ENCODE assay signal across 8 mouse cellular contexts in the genomic region with DNA sequence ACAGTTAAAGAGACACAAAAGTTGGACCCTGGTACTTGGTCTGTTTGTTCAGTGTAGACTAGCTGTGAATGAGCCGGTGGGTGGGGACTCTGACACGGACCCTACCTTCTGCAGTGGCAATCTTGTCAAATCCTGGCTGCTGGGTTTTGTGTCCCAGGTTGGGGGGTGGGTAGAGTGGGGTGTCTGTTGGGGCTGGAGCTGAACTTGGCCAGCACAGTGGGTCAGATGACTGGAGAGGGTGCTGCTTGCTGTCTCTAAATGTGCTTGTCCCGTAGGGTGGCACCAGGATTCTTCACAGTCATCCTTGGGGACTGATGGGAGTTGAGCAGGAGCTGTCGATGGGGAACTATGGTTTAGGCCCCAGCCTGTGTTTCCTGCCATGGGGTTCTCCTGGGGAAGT. TPM values are rescaled to one million over a fixed set of nuclear protein-coding genes. Genes with fewer than 3 reads are reported as not detected.
DNase-seq lines count a peak whose midpoint lies in the region; ATAC-seq and TF ChIP-seq lines count a peak whose summit lies in the region.

No protein-coding gene starts in this region.

- peaks cover 59% of the 10 kb centered on the region for H3K36me3 ChIP-seq in heart, embryonic 10.5 days
- peaks cover 40% of the 10 kb centered on the region for H3K36me3 ChIP-seq in thymus, adult 2 months (ENCODE audit: control insufficient read depth, insufficient read depth, low read length)
- peaks cover 14% of the 10 kb centered on the region for H3K36me3 ChIP-seq in limb, embryonic 14.5 days (ENCODE audit: control insufficient read depth, insufficient read depth, low read length)

- no peak for TF ChIP-seq CTCF in thymus, adult 2 months (IDR thresholded peaks at IDR 0.05; ENCODE audit: borderline replicate concordance, control insufficient read depth, extremely low read depth, insufficient read depth, low read length, poor library complexity)

- H3K4me1 ChIP-seq in heart, embryonic 10.5 days: peaks cover 81% of the 10 kb centered on the region
- peaks cover 80% of the 10 kb centered on the region for H3K4me1 ChIP-seq in thymus, adult 2 months (replicated peaks; ENCODE audit: control insufficient read depth, insufficient read depth, low read length)
- H3K4me1 ChIP-seq in limb, embryonic 14.5 days (ENCODE audit: control insufficient read depth, insufficient read depth, low read length): peaks cover 34% of the 10 kb centered on the region

- no peak for TF ChIP-seq POLR2A in thymus, adult 2 months (IDR thresholded peaks at IDR 0.05; ENCODE audit: control insufficient read depth, extremely low read depth, insufficient read depth, low read length, poor library complexity)
- TF ChIP-seq POLR2A in limb, embryonic 14.5 days (IDR thresholded peaks at IDR 0.05; ENCODE audit: borderline replicate concordance, extremely low read depth, insufficient read depth, insufficient read length): no peak

- peak overlapping the region; percentile 91 for H3K4me3 ChIP-seq in heart, embryonic 10.5 days
- H3K4me3 ChIP-seq in thymus, adult 2 months (ENCODE audit: control insufficient read depth, insufficient read depth, low read length): peak overlapping the region; percentile 29
- no peak overlapping the region for H3K4me3 ChIP-seq in limb, embryonic 14.5 days (replicated peaks; ENCODE audit: low read length)

- H3K4me2 ChIP-seq in limb, embryonic 14.5 days (replicated peaks; ENCODE audit: low read depth, low read length, severe bottlenecking): peak overlapping the region; percentile 88

- no peak for ATAC-seq in limb, embryonic 14.5 days (ENCODE audit: low FRiP score, low read depth)
- ATAC-seq in erythroid progenitor cell, adult 5-6 weeks (replicated peaks; ENCODE audit: low FRiP score, poor library complexity, severe bottlenecking): no peak

- intact Hi-C loops in gastrocnemius, postnatal 36 days (cut with DNase I): loop anchor here (1.0 kb wide), 1 partner anchor 57 kb away; no protein-coding TSS in a partner anchor

- peak overlapping the region; percentile 67; the same call in 1 of the 2 replicates for H3K27ac ChIP-seq in heart, embryonic 10.5 days
- H3K27ac ChIP-seq in thymus, adult 2 months (ENCODE audit: control insufficient read depth, insufficient read depth, low read length): no peak overlapping the region
- H3K27ac ChIP-seq in limb, embryonic 14.5 days (replicated peaks; ENCODE audit: low read depth, low read length): no peak overlapping the region

- H3K9me3 ChIP-seq in heart, embryonic 10.5 days: no peaks in the 10 kb centered on the region
- H3K9me3 ChIP-seq in limb, embryonic 14.5 days (ENCODE audit: control insufficient read depth, low read length): no peaks in the 10 kb centered on the region

- peaks cover 9% of the 10 kb centered on the region for H3K27me3 ChIP-seq in heart, embryonic 10.5 days (ENCODE audit: insufficient read depth, poor library complexity, severe bottlenecking)
- no peaks in the 10 kb centered on the region for H3K27me3 ChIP-seq in thymus, adult 2 months (ENCODE audit: control insufficient read depth, insufficient read depth, low read length)
- H3K27me3 ChIP-seq in limb, embryonic 14.5 days (ENCODE audit: control insufficient read depth, insufficient read depth, low read length): no peaks in the 10 kb centered on the region

- 72% methylated on average over 4 of the region's 4 CpGs for WGBS in heart, embryonic 10.5 days
- 17% methylated on average over 4 of the region's 4 CpGs for WGBS in thymus, adult 2 months
- WGBS in limb, embryonic 14.5 days: 64% methylated on average over 4 of the region's 4 CpGs

- DNase-seq in heart, embryonic 10.5 days (ENCODE audit: low spot score): no peak
- DNase-seq in heart, postnatal 4 days: no peak
- peak; percentile 15 for DNase-seq in thymus, adult 2 months
- no peak for DNase-seq in thymus, postnatal 0 days (ENCODE audit: low spot score)
- DNase-seq in limb, embryonic 14.5 days (ENCODE audit: low spot score): no peak
- no peak for DNase-seq in layer of hippocampus, adult 9-10 months (ENCODE audit: low spot score)
- DNase-seq in gastrocnemius, postnatal 36 days: no peak

- no peak overlapping the region for H3K9ac ChIP-seq in limb, embryonic 14.5 days (ENCODE audit: low read depth, low read length, severe bottlenecking)

RNA-seq across cellular contexts. Expression of gene Rbm38, which starts 3.7 kb away (rescaled TPM):
- polyA plus RNA-seq in heart, embryonic 10.5 days (2016; fragmentation: Nextera tagmentation; extraction: Ambion mirVana): 156 and 188 TPM in 2 replicates
- 100 to 1,000 TPM; 112 to 126 TPM for total RNA-seq in heart, postnatal 4 days (2021)
- polyA plus RNA-seq in thymus, adult 2 months (2012; rRNA removed): 1,267 and 1,290 TPM in 2 replicates
- polyA plus RNA-seq in thymus, postnatal 0 days (2015; fragmentation: Nextera tagmentation; extraction: Ambion mirVana): 144 and 151 TPM in 2 replicates
- 63.5 and 99.1 TPM in 2 replicates for polyA plus RNA-seq in limb, embryonic 14.5 days (2012; rRNA removed)
- 31.0 and 32.3 TPM in 2 replicates for polyA plus RNA-seq in limb, embryonic 14.5 days (2014; fragmentation: Nextera tagmentation; extraction: Ambion mirVana)
- total RNA-seq in erythroid progenitor cell, adult 5-6 weeks (2015; ENCODE audit: low replicate concordance): 671 and 849 TPM in 2 replicates
- 216 and 291 TPM in 2 replicates for total RNA-seq in erythroid progenitor cell, adult 5-6 weeks (2017; ENCODE audit: low replicate concordance)
- total RNA-seq in gastrocnemius, postnatal 36 days (2021): 100 to 1,000 TPM; 180 to 220 TPM

RNA-seq across cellular contexts. Expression of gene Rae1, which starts 24.0 kb away (rescaled TPM):
- polyA plus RNA-seq in heart, embryonic 10.5 days (2016; fragmentation: Nextera tagmentation; extraction: Ambion mirVana): 139 and 162 TPM in 2 replicates
- 10 to 100 TPM; 55.9 to 60.3 TPM for total RNA-seq in heart, postnatal 4 days (2021)
- polyA plus RNA-seq in thymus, adult 2 months (2012; rRNA removed): 111 and 122 TPM in 2 replicates
- polyA plus RNA-seq in thymus, postnatal 0 days (2015; fragmentation: Nextera tagmentation; extraction: Ambion mirVana): 138 and 142 TPM in 2 replicates
- 123 and 129 TPM in 2 replicates for polyA plus RNA-seq in limb, embryonic 14.5 days (2012; rRNA removed)
- polyA plus RNA-seq in limb, embryonic 14.5 days (2014; fragmentation: Nextera tagmentation; extraction: Ambion mirVana): 130 TPM in 2 replicates
- 42.3 and 93.0 TPM in 2 replicates for total RNA-seq in erythroid progenitor cell, adult 5-6 weeks (2015; ENCODE audit: low replicate concordance)
- 40.6 and 66.0 TPM in 2 replicates for total RNA-seq in erythroid progenitor cell, adult 5-6 weeks (2017; ENCODE audit: low replicate concordance)
- total RNA-seq in gastrocnemius, postnatal 36 days (2021): 10 to 100 TPM; 11.4 to 12.8 TPM

RNA-seq across cellular contexts. Expression of gene Spo11, which starts 46.5 kb away (rescaled TPM):
- polyA plus RNA-seq in heart, embryonic 10.5 days (2016; fragmentation: Nextera tagmentation; extraction: Ambion mirVana): 0.06 and 0.20 TPM in 2 replicates
- not detected for total RNA-seq in heart, postnatal 4 days (2021)
- polyA plus RNA-seq in thymus, adult 2 months (2012; rRNA removed): 101 and 126 TPM in 2 replicates
- 66.2 and 75.4 TPM in 2 replicates for polyA plus RNA-seq in thymus, postnatal 0 days (2015; fragmentation: Nextera tagmentation; extraction: Ambion mirVana)
- polyA plus RNA-seq in limb, embryonic 14.5 days (2012; rRNA removed): 3.2 TPM in 2 replicates
- polyA plus RNA-seq in limb, embryonic 14.5 days (2014; fragmentation: Nextera tagmentation; extraction: Ambion mirVana): 2.2 and 2.5 TPM in 2 replicates
- total RNA-seq in erythroid progenitor cell, adult 5-6 weeks (2015; ENCODE audit: low replicate concordance): not detected in 2 replicates
- total RNA-seq in erythroid progenitor cell, adult 5-6 weeks (2017; ENCODE audit: low replicate concordance): not detected in 2 replicates
- under 1 TPM in 1 of 2 experiments, not detected in 1; 0.51 TPM for total RNA-seq in gastrocnemius, postnatal 36 days (2021)

Comparison
In these comparisons a context has a peak if more than half of its experiments do, and no peak if none do; other contexts are left out.
1. RNA of gene Spo11, which starts 46.5 kb away (polyA plus RNA-seq): 101 to 126 TPM in thymus, adult 2 months and 66.2 to 75.4 TPM in thymus, postnatal 0 days; 2.2 to 3.2 TPM in limb, embryonic 14.5 days and 0.06 to 0.20 TPM in heart, embryonic 10.5 days; every median in the first group is over 10 times any median in the second.